Mouse (Mus musculus) testis, adult 2 months (tissue): Measurements from ENCODE around the gene Il12rb1. TPM values are rescaled to one million over a fixed set of nuclear protein-coding genes. Genes with fewer than 3 reads are reported as not detected.

Source experiments
- H3K27ac ChIP-seq: fragments of 200-500 bp; 2 replicates; pipeline ENCODE4 v1.5.1; 2012; ENCODE audit warnings: low read depth, low read length; ENCODE audit not compliant: control insufficient read depth, insufficient read depth
- H3K27me3 ChIP-seq: fragments of 200-500 bp; 2 replicates; pipeline ENCODE4 v1.6.1; 2012; ENCODE audit warnings: mild to moderate bottlenecking, low read length, moderate library complexity; ENCODE audit not compliant: control insufficient read depth, insufficient read depth
- H3K36me3 ChIP-seq: fragments of 200-500 bp; 2 replicates; pipeline ENCODE4 v1.6.1; 2012; ENCODE audit warnings: mild to moderate bottlenecking, low read length; ENCODE audit not compliant: control insufficient read depth, insufficient read depth
- H3K4me1 ChIP-seq: fragments of 200-500 bp; 2 replicates; pipeline ENCODE4 v1.6.1; 2012; ENCODE audit warnings: low read length; ENCODE audit not compliant: control insufficient read depth, insufficient read depth
- H3K4me3 ChIP-seq: fragments of 200-500 bp; 2 replicates; pipeline ENCODE4 v1.5.1; 2012; ENCODE audit warnings: low read depth, mild to moderate bottlenecking, low read length, moderate library complexity, mixed read lengths; ENCODE audit not compliant: control insufficient read depth
- CTCF ChIP-seq: fragments of 200-500 bp; IDR thresholded peaks from 2 replicates; pipeline ENCODE4 v1.5.1; 2012; ENCODE audit warnings: low read depth, mild to moderate bottlenecking, inconsistent platforms, low read length, moderate library complexity; ENCODE audit not compliant: control insufficient read depth, insufficient read depth, insufficient replicate concordance
- POLR2A ChIP-seq: fragments of 200-500 bp; IDR thresholded peaks from 2 replicates; pipeline ENCODE4 v1.6.1; 2012; ENCODE audit warnings: low read depth, mild to moderate bottlenecking, inconsistent platforms, low read length, moderate library complexity; ENCODE audit not compliant: control insufficient read depth
- polyA plus RNA-seq: library from polyadenylated mRNA; depleted of rRNA; stranded (reverse); fragments of >200 nt; gene quantifications from 2 replicates; pipeline ENCODE4 v1.2.3, GENCODE M21; 2012

Gene Il12rb1
- polyA plus RNA-seq, 1 experiment, result 0.40 TPM

DNA sequence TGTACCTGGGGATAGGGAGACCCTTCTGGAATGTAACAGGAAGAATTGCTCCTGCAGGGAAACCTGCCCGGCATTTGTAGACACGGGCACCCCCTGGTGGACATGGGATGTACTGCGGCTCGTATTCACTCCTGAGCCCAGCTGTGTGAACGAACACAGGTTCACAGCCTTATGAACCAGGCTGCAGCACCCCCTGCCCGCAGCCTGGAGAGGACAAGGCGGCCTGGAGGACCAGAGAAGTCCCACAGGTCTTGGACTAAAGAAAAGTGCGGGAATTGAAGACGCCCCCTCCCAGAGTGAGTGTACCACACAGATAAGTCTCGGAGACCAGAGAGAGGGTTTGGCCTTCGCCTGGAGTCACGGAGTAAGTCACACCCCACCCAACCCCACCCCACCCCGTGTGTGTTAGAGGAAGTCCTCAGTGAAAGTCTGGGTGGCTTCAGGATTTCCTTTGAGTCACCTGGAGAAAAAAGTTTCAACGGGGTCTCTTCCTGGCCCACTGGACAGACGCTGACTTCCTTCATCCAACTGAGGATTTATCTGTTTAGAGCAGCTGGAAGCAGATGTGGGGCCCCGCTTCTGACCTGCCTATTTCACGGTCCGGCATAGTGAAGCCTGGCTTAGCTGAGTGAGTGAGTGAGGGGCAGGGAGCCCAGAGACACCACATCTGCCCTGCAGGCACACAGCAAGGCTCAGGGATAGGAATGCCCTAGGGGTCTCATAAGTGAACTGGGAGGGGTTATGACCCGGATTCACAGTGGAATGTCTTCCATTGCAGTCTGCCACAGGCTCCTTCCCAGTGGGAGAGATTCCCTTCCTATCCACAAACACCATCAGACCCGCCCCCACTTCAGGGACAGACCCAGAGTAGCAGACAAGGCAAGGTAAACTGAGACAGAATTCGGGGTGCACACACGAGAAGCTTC, 33.2 kb downstream of the Il12rb1 start:
- no peak for TF ChIP-seq POLR2A
- peak; percentile 97 for TF ChIP-seq CTCF
- H3K36me3 ChIP-seq, result no peaks in the 10 kb centered on the region
- no peak overlapping the region for H3K27ac ChIP-seq
- peaks cover 17% of the 10 kb centered on the region for H3K4me1 ChIP-seq
- H3K27me3 ChIP-seq, result no peaks in the 10 kb centered on the region
- no peak overlapping the region; the same call in 1 of the 2 replicates for H3K4me3 ChIP-seq

DNA sequence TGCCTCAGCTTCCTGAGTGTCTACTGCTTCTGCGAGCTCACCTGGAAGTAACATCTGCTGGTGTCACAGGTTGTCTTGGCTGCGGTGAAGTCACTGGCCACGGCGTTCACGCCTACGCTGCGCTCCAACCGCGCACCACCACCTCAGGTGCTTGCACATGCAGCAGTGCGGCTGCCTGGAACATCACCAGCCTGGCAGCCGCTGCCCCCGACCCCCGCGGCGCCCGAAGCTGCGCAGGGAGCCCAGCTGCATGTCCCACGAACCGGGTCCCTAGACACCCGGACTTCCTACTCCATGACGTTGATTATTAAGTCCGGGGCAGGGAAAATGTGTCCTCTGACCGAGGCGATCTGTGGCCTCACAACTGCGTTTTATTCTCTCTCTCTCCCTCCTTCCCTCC, 34.2 kb downstream of the Il12rb1 start:
- Histone ChIP-seq H3K4me3 (no peak overlapping the region), H3K36me3 (no peaks in the 10 kb centered on the region), H3K27ac (no peak overlapping the region), H3K27me3 (no peaks in the 10 kb centered on the region), H3K4me1 (peaks cover 17% of the 10 kb centered on the region)
- TF ChIP-seq CTCF (no peak), POLR2A (no peak)

DNA sequence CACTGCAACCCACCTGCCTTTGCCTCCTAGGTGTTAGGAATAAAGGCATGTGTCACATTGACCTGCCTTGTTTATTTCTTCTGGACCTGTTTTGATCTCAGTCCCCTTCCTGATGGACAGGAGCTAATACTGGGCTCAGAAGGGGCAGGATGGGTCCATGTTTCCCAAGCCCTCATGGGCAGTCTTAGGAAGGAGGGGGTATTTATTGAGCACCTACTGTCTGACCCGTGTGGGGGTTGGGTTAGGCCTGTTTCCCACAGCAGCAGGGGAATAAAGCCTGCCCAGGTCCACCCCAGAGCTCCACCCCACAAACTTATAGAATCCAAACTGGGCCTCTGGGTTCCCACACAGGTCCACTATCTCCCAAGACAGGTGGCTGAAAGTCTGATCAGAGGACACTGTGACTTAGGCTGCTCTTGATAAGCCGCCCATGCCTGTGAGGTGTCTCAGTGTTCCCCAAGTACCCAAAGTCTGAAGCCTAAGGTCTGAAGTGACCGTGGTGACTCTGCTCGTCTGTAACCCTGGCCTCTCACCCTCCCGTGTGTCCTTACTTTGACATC, 35.0 kb downstream of the Il12rb1 start:
- no peak overlapping the region for H3K4me3 ChIP-seq
- peaks cover 17% of the 10 kb centered on the region for H3K4me1 ChIP-seq
- no peak for TF ChIP-seq POLR2A
- TF ChIP-seq CTCF, result no peak
- no peaks in the 10 kb centered on the region for H3K36me3 ChIP-seq
- H3K27me3 ChIP-seq, result no peaks in the 10 kb centered on the region
- no peak overlapping the region for H3K27ac ChIP-seq

DNA sequence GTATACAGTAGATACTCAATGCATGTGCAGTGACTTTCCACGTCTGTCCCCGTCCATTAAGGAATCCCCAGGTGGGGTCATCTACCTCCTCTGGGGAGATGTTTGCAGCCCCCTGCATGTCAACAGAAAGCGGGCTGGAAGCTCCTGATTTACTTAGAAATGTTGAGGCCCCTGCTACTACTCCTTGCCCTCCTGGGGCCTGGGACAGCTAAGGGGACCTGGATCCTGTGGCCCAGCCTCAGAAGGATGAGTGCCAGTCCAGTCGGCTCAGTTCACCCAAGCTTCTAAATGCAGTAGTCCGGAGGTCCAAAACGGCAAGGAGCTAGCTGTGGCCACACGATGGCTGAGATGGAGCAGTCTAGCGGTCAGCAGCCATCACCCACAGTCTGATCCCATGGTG, 35.7 kb downstream of the Il12rb1 start:
- Histone ChIP-seq H3K4me3 (no peak overlapping the region), H3K36me3 (no peaks in the 10 kb centered on the region), H3K4me1 (peaks cover 11% of the 10 kb centered on the region), H3K27me3 (no peaks in the 10 kb centered on the region), H3K27ac (no peak overlapping the region)
- TF ChIP-seq POLR2A (no peak), CTCF (no peak)

DNA sequence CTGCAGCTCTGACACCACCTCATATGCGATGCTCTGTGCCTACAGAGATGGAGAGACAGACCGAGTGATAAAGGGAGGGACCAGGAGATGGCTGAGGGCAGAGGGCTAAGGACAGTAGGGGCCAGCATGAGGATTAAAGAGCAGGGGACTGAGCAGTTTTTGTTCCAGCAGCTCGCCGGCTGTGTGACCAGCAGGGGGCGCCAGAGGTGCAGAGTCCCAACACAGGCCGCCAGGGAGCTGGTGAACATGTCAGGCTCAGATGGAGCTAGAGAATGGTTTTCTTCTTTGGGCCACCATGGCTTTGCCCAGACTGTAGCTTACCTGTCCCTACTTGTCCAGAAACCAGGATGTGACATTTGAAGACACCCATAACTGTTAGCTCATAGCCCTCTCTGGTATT, 36.3 kb downstream of the Il12rb1 start:
- H3K4me1 ChIP-seq, result peaks cover 10% of the 10 kb centered on the region
- TF ChIP-seq CTCF (peak; percentile 86), POLR2A (no peak)
- no peaks in the 10 kb centered on the region for H3K36me3 ChIP-seq
- no peak overlapping the region for H3K4me3 ChIP-seq
- H3K27ac ChIP-seq, result no peak overlapping the region
- H3K27me3 ChIP-seq, result no peaks in the 10 kb centered on the region

DNA sequence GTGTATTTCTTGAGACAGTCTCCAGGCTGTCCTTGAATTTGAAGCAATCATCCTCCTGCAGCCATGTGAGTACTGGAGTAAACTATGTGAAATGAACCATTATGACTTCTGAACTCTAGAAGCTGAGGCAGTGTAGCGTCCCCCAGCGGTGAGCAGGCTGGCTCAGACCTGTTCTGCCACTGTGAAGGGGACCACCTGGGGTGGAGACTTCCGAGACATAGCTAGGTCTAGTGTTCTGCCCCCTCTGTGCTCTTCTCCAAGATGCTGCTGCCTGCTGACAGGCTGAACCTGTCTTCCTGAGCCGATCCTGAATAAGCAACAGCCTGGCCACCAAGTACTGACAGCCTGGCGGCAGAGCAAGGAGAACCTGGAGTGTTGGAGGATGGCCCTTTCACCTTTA, 36.9 kb downstream of the Il12rb1 start:
- H3K4me1 ChIP-seq, result peaks cover 10% of the 10 kb centered on the region
- TF ChIP-seq CTCF (no peak), POLR2A (no peak)
- no peak overlapping the region for H3K4me3 ChIP-seq
- H3K36me3 ChIP-seq, result no peaks in the 10 kb centered on the region
- H3K27ac ChIP-seq, result no peak overlapping the region
- H3K27me3 ChIP-seq, result no peaks in the 10 kb centered on the region

DNA sequence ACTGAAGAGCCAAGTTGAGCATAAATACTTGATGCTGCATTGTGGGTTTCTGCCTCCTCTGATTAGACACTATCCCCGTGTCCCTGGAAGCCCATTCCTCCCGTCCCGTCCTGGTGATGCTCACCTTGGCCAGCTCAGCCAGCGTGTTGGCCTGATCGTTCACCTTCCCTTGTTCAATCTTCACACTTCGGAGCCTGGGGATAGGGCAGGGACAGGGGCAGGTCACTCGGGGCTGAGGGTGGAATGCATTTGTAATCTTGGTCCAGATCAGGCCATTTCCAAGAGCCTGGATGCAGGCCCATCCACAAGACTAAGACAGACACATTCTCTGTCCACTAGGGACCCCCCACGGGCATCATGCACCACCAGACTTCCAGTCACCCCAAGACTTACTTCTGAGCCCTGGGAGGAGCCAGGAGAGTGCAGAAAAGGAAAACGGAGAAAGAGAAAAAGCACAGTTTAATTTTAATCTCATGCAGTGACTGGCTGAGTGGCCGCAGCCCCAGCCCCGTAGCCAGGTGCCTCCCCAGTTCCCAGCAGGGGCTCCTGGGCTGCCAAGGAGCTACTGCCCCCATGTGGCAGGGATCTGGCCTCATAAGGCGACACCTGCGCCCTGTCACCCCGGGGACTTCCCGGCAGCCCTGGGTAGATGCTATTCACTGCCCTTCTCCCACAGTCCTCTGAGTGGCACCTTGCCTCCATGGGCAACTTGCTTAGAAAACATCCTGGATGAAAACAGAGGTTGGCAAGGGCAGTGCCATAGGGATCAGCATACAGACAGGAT, 38.3 kb downstream of the Il12rb1 start:
- TF ChIP-seq CTCF, result no peak
- TF ChIP-seq POLR2A, result no peak
- Histone ChIP-seq H3K36me3 (no peaks in the 10 kb centered on the region), H3K27ac (no peak overlapping the region), H3K4me1 (peaks cover 1% of the 10 kb centered on the region), H3K4me3 (no peak overlapping the region), H3K27me3 (no peaks in the 10 kb centered on the region)
